Mouse (Mus musculus): Measurements from ENCODE around the gene Htra1. TPM values are rescaled to one million over a fixed set of nuclear protein-coding genes. Genes with fewer than 3 reads are reported as not detected.
A peak's percentile ranks its signal among the peaks of the same experiment; 100 is the strongest.

Gene Htra1
- polyA plus RNA-seq, 1 experiment from 2014 or later: 59.7 TPM

DNA sequence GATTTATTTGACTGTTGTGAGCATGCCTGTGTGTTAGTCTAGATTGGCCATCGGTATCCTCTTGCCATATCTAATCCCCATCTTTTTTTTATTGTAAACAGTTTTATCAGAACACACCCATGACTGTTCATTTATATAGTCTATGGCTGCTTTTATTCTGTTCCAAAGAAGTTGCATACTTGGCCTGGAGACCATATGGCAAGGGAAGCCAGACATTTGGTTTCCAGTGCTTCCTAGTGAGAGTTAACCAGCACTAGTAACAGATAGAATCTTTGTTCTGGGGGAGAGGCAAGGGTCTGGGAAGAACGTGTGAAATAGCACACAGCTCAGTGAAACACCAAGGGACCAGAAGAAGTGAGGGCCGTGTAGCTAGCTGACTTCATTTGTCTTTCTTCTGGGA lies 33.6 kb downstream of the Htra1 start:
- Histone ChIP-seq H3K27me3 (no peaks in the 10 kb centered on the region), H3K4me3 (no peak overlapping the region), H3K27ac (peak overlapping the region; percentile 62; the same call in 1 of the 2 replicates), H3K9me3 (no peaks in the 10 kb centered on the region), H3K4me2 (no peak overlapping the region), H3K9ac (no peak overlapping the region), H3K4me1 (peaks cover 37% of the 10 kb centered on the region), H3K36me3 (no peaks in the 10 kb centered on the region)
- ATAC-seq (ENCODE audit: borderline replicate concordance, extremely low read depth, low FRiP score, low TSS enrichment): no peak
- WGBS: 24% methylated on average over 3 of the region's 3 CpGs

GRCm38 (mm10) chr7:130972767-130973166 lies 36.9 kb downstream of the Htra1 start:
- H3K27me3 ChIP-seq: no peaks in the 10 kb centered on the region
- no peak for ATAC-seq (ENCODE audit: borderline replicate concordance, extremely low read depth, low FRiP score, low TSS enrichment)
- no peak overlapping the region for H3K9ac ChIP-seq
- H3K4me3 ChIP-seq: no peak overlapping the region
- H3K4me2 ChIP-seq: no peak overlapping the region
- H3K27ac ChIP-seq: no peak overlapping the region
- H3K4me1 ChIP-seq: peaks cover 43% of the 10 kb centered on the region
- no peaks in the 10 kb centered on the region for H3K36me3 ChIP-seq
- 81% methylated on average over 9 of the region's 9 CpGs for WGBS
- H3K9me3 ChIP-seq: no peaks in the 10 kb centered on the region

GRCm38 (mm10) chr7:130976305-130976935 lies 40.5 kb downstream of the Htra1 start:
- WGBS: 30% methylated on average over 13 of the region's 13 CpGs
- no peak overlapping the region for H3K4me2 ChIP-seq
- H3K4me3 ChIP-seq: no peak overlapping the region
- peak overlapping the region; percentile 51; the same call in 1 of the 2 replicates for H3K27ac ChIP-seq
- H3K4me1 ChIP-seq: peaks cover 35% of the 10 kb centered on the region
- no peaks in the 10 kb centered on the region for H3K36me3 ChIP-seq
- H3K9ac ChIP-seq: no peak overlapping the region
- no peaks in the 10 kb centered on the region for H3K27me3 ChIP-seq
- ATAC-seq (ENCODE audit: borderline replicate concordance, extremely low read depth, low FRiP score, low TSS enrichment): peak; percentile 28; the same call in 1 of the 2 replicates
- no peaks in the 10 kb centered on the region for H3K9me3 ChIP-seq

- Histone ChIP-seq H3K27ac (peak overlapping the region; percentile 65), H3K9ac (no peak overlapping the region), H3K4me2 (no peak overlapping the region), H3K36me3 (no peaks in the 10 kb centered on the region), H3K4me3 (no peak overlapping the region), H3K9me3 (no peaks in the 10 kb centered on the region), H3K4me1 (peaks cover 48% of the 10 kb centered on the region), H3K27me3 (no peaks in the 10 kb centered on the region)
- peak; percentile 68 for ATAC-seq (ENCODE audit: borderline replicate concordance, extremely low read depth, low FRiP score, low TSS enrichment)
- 5% methylated on average over 5 of the region's 5 CpGs for WGBS
These were observed 42.0 kb downstream of the Htra1 start for GRCm38 (mm10) chr7:130977794-130978521.

- no peak overlapping the region for H3K4me2 ChIP-seq
- H3K9me3 ChIP-seq: no peaks in the 10 kb centered on the region
- ATAC-seq (ENCODE audit: borderline replicate concordance, extremely low read depth, low FRiP score, low TSS enrichment): no peak
- no peaks in the 10 kb centered on the region for H3K36me3 ChIP-seq
- no peak overlapping the region for H3K9ac ChIP-seq
- WGBS: 74% methylated on average over 1 of the region's 1 CpGs
- H3K4me1 ChIP-seq: peaks cover 53% of the 10 kb centered on the region
- no peaks in the 10 kb centered on the region for H3K27me3 ChIP-seq
- H3K27ac ChIP-seq: no peak overlapping the region
- no peak overlapping the region for H3K4me3 ChIP-seq
These were observed 42.6 kb downstream of the Htra1 start for GRCm38 (mm10) chr7:130978545-130978944.

DNA sequence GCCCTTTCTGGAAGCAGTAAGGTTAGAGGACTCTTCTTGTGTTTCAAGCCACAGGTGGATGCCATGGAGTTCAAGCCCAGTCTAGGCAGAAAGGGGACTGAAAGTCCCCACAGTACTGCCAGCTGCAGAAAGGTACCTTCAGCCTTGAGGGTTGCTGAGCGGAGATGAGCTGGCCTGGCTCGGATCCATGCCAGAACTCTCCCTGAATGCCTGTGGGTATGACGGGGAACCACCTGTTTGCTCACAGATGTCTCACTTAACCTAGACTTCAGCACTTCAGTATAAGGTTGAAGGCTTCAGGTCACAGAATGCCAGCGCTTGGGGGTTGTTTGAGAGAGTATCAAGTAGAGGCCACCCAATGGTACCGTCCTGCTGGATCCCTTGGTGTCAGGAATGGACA lies 44.2 kb downstream of the Htra1 start:
- no peak for ATAC-seq (ENCODE audit: borderline replicate concordance, extremely low read depth, low FRiP score, low TSS enrichment)
- Histone ChIP-seq H3K4me2 (no peak overlapping the region), H3K9ac (no peak overlapping the region), H3K9me3 (no peaks in the 10 kb centered on the region), H3K36me3 (no peaks in the 10 kb centered on the region), H3K27ac (no peak overlapping the region), H3K4me1 (peaks cover 61% of the 10 kb centered on the region), H3K27me3 (no peaks in the 10 kb centered on the region), H3K4me3 (no peak overlapping the region)
- 62% methylated on average over 5 of the region's 5 CpGs for WGBS

DNA sequence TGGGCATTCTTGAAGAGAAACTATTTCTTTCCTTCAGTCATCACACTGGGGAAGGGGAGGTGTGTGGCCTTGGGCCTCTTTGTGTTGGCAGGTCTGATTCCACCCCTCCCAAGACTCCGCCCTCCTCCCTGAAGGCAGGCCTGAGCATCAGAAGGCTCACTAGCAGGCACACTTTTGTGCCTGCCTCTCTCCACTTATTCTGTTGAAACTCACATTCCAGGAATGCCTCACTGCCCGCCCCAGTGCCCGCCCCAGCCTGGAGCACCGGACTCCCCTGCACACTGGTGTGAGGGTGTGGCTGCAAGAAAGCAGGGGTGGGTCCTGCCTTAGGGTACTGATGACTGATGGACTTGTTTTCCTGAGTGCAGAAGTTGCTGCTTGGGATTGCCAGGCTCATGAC lies 46.5 kb downstream of the Htra1 start:
- Histone ChIP-seq H3K4me2 (no peak overlapping the region), H3K9me3 (no peaks in the 10 kb centered on the region), H3K36me3 (no peaks in the 10 kb centered on the region), H3K4me1 (peaks cover 47% of the 10 kb centered on the region), H3K27me3 (no peaks in the 10 kb centered on the region), H3K4me3 (no peak overlapping the region), H3K27ac (peak overlapping the region; percentile 79), H3K9ac (no peak overlapping the region)
- ATAC-seq (ENCODE audit: borderline replicate concordance, extremely low read depth, low FRiP score, low TSS enrichment): peak; percentile 86
- 26% methylated on average over 4 of the region's 4 CpGs for WGBS

DNA sequence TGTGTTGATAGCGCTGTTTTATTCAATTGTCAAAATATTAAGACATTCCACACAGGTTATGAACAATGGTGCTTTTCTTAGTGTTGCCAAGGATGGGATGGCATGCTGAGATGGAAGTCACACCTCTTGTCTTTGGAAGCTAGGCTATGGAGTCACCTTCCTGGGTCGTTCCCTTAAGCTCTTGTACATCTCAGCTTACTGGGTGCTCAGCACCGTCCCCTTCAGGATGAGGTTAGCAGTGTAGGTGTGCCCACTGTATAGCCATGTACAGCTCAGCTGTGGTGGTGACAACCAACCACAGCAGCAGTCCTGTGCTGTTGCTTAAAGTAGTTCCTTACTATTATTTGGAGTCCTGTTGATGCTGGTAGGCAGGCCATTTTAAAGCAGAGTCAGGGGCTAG lies 47.0 kb downstream of the Htra1 start:
- WGBS: 50% methylated on average over 3 of the region's 3 CpGs
- peaks cover 44% of the 10 kb centered on the region for H3K4me1 ChIP-seq
- H3K4me2 ChIP-seq: no peak overlapping the region
- no peak for ATAC-seq (ENCODE audit: borderline replicate concordance, extremely low read depth, low FRiP score, low TSS enrichment)
- H3K9ac ChIP-seq: no peak overlapping the region
- peak overlapping the region; percentile 49 for H3K27ac ChIP-seq
- H3K27me3 ChIP-seq: no peaks in the 10 kb centered on the region
- no peaks in the 10 kb centered on the region for H3K36me3 ChIP-seq
- no peak overlapping the region for H3K4me3 ChIP-seq
- no peaks in the 10 kb centered on the region for H3K9me3 ChIP-seq

DNA sequence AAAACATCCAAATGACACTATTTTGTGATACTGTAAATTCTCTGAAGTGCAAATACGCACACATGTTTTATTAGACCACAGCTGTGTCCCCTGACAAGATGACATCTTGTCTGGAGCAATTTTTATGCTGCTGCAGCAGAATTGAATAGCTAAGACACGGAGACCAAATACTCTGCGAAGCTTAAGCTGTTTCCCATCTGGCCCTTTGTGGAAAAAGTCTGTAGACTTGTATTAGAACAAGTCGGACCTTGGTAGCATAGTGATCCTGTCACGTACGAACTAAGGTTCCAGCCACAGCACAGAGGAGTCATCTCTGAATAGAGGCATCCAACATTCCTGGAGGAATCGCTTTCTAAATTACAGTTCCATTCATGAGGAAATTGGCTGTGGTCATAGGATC lies 48.4 kb downstream of the Htra1 start:
- H3K27ac ChIP-seq: no peak overlapping the region
- H3K27me3 ChIP-seq: no peaks in the 10 kb centered on the region
- ATAC-seq (ENCODE audit: borderline replicate concordance, extremely low read depth, low FRiP score, low TSS enrichment): no peak
- H3K36me3 ChIP-seq: no peaks in the 10 kb centered on the region
- H3K4me2 ChIP-seq: no peak overlapping the region
- 66% methylated on average over 7 of the region's 7 CpGs for WGBS
- H3K4me1 ChIP-seq: peaks cover 42% of the 10 kb centered on the region
- no peaks in the 10 kb centered on the region for H3K9me3 ChIP-seq
- no peak overlapping the region for H3K4me3 ChIP-seq
- no peak overlapping the region for H3K9ac ChIP-seq

DNA sequence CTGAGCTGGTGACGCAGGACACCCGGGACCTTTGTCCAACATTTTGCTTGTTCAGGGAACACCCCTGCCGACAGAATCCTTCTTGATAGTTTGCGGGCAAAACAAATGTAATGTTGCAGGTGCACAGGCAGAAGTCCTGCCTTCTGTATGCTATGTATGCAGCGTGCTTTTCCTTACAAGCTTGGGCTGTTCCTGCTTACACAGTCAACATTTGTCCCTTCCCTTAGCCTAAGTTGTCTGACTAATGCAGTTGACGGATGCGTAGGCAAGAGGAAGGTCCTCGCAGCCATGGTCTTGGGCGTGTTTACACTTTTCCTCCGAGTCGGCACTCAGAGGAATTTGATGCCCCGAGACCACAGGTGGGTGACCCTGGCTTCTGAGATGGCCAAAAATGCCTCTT lies 49.3 kb downstream of the Htra1 start:
- no peak overlapping the region for H3K4me3 ChIP-seq
- no peak overlapping the region for H3K27ac ChIP-seq
- H3K27me3 ChIP-seq: no peaks in the 10 kb centered on the region
- H3K36me3 ChIP-seq: no peaks in the 10 kb centered on the region
- no peak for ATAC-seq (ENCODE audit: borderline replicate concordance, extremely low read depth, low FRiP score, low TSS enrichment)
- H3K9me3 ChIP-seq: no peaks in the 10 kb centered on the region
- peaks cover 42% of the 10 kb centered on the region for H3K4me1 ChIP-seq
- H3K4me2 ChIP-seq: no peak overlapping the region
- 51% methylated on average over 12 of the region's 12 CpGs for WGBS
- no peak overlapping the region for H3K9ac ChIP-seq

DNA sequence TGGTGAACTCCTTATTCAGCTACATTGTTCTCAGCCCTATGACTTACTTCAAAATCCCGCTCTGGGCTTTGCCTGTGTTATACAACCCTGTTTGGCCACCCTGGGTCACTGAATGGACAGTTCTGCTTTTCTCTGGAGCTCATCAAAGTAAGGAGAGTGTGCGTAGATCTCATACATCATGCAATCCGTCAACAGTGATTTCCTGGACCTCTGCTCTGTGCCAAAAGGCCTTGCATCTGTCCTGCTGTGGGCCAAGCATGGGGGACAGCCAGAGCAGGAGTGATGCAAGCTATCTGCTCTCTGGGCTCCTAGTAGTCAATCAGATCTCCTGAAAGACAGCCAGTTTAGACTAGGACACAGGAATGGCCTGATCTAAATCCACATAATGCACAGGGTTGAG lies 49.8 kb downstream of the Htra1 start:
- Histone ChIP-seq H3K9me3 (no peaks in the 10 kb centered on the region), H3K27me3 (no peaks in the 10 kb centered on the region), H3K36me3 (no peaks in the 10 kb centered on the region), H3K4me2 (no peak overlapping the region), H3K4me1 (peaks cover 42% of the 10 kb centered on the region), H3K4me3 (no peak overlapping the region), H3K9ac (no peak overlapping the region), H3K27ac (no peak overlapping the region)
- 66% methylated on average over 3 of the region's 3 CpGs for WGBS
- ATAC-seq (ENCODE audit: borderline replicate concordance, extremely low read depth, low FRiP score, low TSS enrichment): no peak

DNA sequence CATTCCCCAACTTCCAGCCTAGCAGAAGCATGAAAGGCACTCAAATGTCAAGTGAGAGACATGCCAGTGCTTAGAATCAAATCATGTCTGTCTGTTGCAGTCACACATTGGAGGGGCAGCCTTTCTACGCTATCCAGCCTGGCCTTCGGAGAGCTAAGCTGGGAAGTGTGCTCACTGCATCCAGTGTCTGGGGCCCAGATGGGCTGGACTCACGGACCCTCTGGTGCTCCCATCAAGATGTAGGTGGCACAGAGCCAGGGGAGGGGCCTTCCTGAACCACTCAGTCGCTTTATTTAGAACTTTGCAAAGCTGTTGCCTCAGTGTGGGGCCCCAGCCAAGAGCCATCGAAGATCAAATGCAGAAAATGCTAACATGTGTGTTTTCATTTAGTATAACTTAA lies 52.2 kb downstream of the Htra1 start:
- Histone ChIP-seq H3K27ac (no peak overlapping the region), H3K4me3 (no peak overlapping the region), H3K27me3 (no peaks in the 10 kb centered on the region), H3K9ac (no peak overlapping the region), H3K36me3 (no peaks in the 10 kb centered on the region), H3K4me2 (no peak overlapping the region), H3K4me1 (peaks cover 26% of the 10 kb centered on the region), H3K9me3 (no peaks in the 10 kb centered on the region)
- WGBS: 29% methylated on average over 5 of the region's 5 CpGs
- ATAC-seq (ENCODE audit: borderline replicate concordance, extremely low read depth, low FRiP score, low TSS enrichment): peak; percentile 44; the same call in 1 of the 2 replicates

All from lung, embryonic 15.5 days (tissue).